Mouse (Mus musculus): ENCODE measurements around the gene Zfp174. TPM values are rescaled to one million over a fixed set of nuclear protein-coding genes. Genes with fewer than 3 reads are reported as not detected.
A peak's percentile ranks its signal among the peaks of the same experiment; 100 is the strongest.

Gene Zfp174
- polyA plus RNA-seq, 1 experiment from 2014 or later: 2.1 TPM

DNA sequence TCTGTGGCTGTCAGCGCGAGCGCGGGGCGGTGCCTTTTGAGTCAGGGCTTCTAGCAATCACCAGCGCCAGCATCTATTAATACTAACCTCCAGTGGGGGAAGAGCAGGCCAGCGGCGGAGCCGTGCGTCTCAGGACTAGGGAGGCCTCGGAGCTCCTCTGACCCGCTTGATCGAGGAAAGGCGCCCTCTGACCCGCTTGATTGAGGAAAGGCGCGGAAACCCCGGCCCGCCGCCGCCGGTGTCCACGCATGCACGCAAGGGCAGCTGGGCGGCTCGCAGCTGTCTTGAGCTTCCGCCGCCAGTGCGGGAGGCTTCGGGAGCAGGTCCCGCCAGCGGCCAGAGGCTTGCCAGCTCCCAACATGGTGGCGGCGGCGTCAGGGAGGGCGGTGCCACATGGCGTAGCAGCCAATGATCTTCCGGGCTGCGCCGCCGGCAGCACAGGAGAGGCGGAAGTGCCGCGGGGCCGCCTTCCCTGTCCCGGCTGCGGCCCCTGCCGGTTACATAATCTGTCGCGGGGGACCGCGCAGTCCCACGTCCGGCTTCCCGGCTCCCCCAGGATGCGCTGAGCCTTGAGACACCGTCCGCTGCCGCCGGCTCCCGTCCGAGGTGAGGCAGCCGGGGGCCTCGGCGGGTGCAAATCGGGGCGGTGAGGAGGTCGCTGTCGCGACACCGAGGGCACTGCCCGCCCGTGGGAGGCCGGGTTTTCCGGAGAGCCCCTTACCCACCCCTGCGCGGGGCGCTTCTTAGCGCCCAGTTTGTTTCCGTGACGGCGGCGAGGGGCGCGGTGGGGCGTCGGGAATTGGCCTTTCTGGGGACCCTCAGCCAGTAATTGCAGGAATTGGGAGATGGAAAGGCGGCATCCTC, 37.4 kb downstream of the Zfp174 start, which contains the start of the genes Zfp597 and Gm20695:
Zfp597 (minus strand) TSS at position 361 of the 864 bp plus-strand sequence.
Gm20695 (plus strand) TSS at position 448 of the 864 bp plus-strand sequence.
- Histone ChIP-seq H3K4me1 (peaks cover 12% of the 10 kb centered on the region), H3K4me3 (replicated peaks) (peak within 1 kb of the TSS; percentile 96), H3K4me2 (replicated peaks) (peak within 1 kb of the TSS; percentile 71), H3K9me3 (replicated peaks) (no peaks in the 10 kb centered on the region), H3K9ac (peak within 1 kb of the TSS; percentile 92), H3K27ac (replicated peaks) (peak within 1 kb of the TSS; percentile 96), H3K27me3 (no peaks in the 10 kb centered on the region), H3K36me3 (0 out of 2 replicates have a peak, but pooled peaks cover 7% of the 10 kb centered on the region)
- peak; percentile 99 for ATAC-seq (ENCODE audit: insufficient number of reproducible peaks, low FRiP score, low TSS enrichment, low read depth)
- under 1% methylated on average over 88 of the region's 88 CpGs for WGBS

DNA sequence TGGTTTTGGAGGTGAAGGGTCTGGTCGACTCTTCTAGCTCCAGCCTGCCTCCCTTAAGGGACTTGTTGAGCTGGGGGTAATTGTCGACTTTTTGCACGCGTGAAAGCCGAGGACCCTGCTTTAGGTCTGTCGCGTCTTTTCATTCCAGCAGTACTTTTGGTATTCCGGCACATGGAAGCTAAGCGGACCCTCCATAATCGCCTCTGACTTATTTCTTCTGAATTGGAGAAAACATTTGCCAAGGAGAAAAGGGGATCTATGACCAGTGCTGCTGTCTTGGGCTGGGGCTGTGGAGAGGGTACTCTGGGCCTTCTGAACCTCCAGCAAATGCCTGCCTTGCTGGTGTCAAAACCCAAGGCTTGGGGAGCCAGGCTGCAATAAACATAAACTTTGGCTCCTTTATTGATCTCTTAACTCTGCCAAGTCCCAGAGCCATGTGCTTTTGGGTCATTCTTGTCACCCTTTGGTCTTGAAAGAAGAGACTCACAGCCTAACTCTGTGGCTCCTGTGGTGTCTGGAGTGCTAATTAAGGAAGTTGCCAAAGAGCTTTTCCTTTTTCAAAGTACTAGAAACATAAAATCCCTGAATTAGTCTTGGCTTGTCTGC, 38.1 kb downstream of the Zfp174 start:
- H3K4me2 ChIP-seq (replicated peaks): peak overlapping the region; percentile 71
- under 1% methylated on average over 10 of the region's 10 CpGs for WGBS
- peak overlapping the region; percentile 96 for H3K27ac ChIP-seq (replicated peaks)
- no peak for ATAC-seq (ENCODE audit: insufficient number of reproducible peaks, low FRiP score, low TSS enrichment, low read depth)
- H3K9ac ChIP-seq: peak overlapping the region; percentile 92
- H3K36me3 ChIP-seq: 0 out of 2 replicates have a peak, but pooled peaks cover 7% of the 10 kb centered on the region
- peaks cover 12% of the 10 kb centered on the region for H3K4me1 ChIP-seq
- peak overlapping the region; percentile 96 for H3K4me3 ChIP-seq (replicated peaks)
- no peaks in the 10 kb centered on the region for H3K9me3 ChIP-seq (replicated peaks)
- H3K27me3 ChIP-seq: no peaks in the 10 kb centered on the region

DNA sequence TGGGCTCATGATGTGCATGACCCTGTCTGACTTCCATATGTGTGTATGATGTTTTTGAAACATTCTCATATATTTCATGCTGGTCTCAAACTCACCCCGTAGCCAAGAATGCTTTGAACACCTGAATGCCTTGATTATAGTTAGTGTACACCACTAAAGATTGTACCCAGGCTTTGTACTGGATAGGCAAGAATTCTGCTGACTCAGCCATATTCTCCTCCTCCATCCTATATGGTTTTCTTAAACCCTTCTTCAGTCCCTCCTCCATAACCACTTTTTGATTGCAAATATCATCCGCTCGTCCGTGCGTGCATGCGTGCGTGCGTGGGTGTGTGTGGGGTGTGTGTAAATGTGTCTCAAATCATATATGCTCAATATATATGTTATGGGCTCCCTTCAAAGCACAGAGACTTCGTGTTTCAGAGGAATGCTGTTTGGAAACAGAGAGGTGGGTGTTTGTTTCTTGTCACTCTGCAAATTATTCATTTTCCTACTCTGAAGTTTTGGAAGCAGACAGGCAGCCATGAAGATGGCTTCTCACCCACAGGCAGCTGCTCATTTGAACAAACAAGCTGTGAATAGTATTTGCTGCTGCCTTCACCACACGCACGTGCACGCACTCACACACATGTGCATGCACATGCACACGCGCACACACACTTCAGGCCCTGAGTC, 44.7 kb downstream of the Zfp174 start:
- no peak overlapping the region for H3K27ac ChIP-seq (replicated peaks)
- no peak for ATAC-seq (ENCODE audit: insufficient number of reproducible peaks, low FRiP score, low TSS enrichment, low read depth)

DNA sequence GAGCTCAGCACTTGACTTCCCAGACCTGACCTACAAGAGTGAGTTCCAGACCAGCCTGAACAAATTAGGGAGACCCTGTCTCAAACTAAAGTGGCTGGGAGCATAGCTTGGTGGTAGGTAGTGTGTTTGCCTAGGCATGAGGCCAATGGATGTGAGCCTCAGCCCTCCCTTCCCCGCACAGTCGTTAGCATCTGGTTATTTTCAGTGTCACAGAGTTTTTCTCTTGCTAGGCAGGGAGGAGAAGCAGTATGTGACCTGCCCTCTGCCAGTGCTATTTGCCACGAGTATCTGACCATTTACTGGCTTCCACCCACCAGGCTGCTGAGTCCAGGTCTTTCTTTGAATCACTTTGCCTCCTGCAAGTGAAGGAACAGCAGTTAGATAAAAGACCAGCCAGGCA, 46.7 kb downstream of the Zfp174 start:
- Histone ChIP-seq H3K9me3 (replicated peaks) (no peaks in the 10 kb centered on the region), H3K36me3 (peaks cover 24% of the 10 kb centered on the region), H3K4me2 (replicated peaks) (no peak overlapping the region), H3K4me3 (replicated peaks) (no peak overlapping the region), H3K4me1 (no peaks in the 10 kb centered on the region), H3K27me3 (no peaks in the 10 kb centered on the region), H3K9ac (no peak overlapping the region), H3K27ac (replicated peaks) (no peak overlapping the region)
- WGBS: 52% methylated on average over 3 of the region's 3 CpGs
- no peak for ATAC-seq (ENCODE audit: insufficient number of reproducible peaks, low FRiP score, low TSS enrichment, low read depth)

More for the DNA sequence above, 44.7 kb downstream of the Zfp174 start:
- H3K36me3 ChIP-seq: 0 out of 2 replicates have a peak, but pooled peaks cover 7% of the 10 kb centered on the region
- no peak overlapping the region for H3K9ac ChIP-seq
- no peaks in the 10 kb centered on the region for H3K27me3 ChIP-seq
- 92% methylated on average over 14 of the region's 14 CpGs for WGBS
- H3K9me3 ChIP-seq (replicated peaks): no peaks in the 10 kb centered on the region
- no peaks in the 10 kb centered on the region for H3K4me1 ChIP-seq
- H3K4me2 ChIP-seq (replicated peaks): no peak overlapping the region
- no peak overlapping the region for H3K4me3 ChIP-seq (replicated peaks)

DNA sequence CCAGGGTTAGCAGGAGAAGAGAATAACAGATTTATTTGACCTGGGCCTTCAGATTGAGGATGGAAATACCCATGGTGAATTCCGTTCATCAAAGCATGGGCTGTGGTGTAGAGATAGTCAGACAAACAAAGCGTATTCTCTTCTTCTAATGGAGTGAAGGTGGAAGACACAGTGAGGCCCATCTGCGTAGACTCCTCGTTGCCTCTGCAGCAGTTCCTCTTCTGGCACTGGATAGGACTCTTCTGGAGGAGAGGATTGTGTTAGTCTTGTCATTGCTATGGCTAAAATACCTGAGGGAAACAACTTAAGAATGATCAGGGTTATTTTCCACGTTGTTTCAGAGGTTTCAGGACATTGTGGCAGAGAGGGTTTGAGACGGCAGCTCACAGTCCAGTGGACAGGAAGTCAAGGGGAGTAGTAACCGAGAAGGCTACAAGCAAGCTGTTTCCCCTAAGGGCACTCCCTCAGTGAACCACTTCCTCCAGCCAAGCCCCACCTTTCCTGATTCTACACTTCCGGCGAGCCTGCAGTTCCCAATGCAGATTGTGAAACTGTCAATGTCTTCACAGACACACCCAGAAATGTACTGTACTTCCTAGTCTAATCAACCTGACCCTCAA, 48.2 kb downstream of the Zfp174 start:
- H3K4me3 ChIP-seq (replicated peaks): no peak overlapping the region
- 50% methylated on average over 9 of the region's 9 CpGs for WGBS
- peaks cover 40% of the 10 kb centered on the region for H3K36me3 ChIP-seq
- H3K9ac ChIP-seq: no peak overlapping the region
- H3K9me3 ChIP-seq (replicated peaks): no peaks in the 10 kb centered on the region
- 0 out of 2 replicates have a peak overlapping the region, but pooled peaks have one; percentile 55 for H3K27ac ChIP-seq (replicated peaks)
- no peaks in the 10 kb centered on the region for H3K4me1 ChIP-seq
- no peak for ATAC-seq (ENCODE audit: insufficient number of reproducible peaks, low FRiP score, low TSS enrichment, low read depth)
- no peak overlapping the region for H3K4me2 ChIP-seq (replicated peaks)
- no peaks in the 10 kb centered on the region for H3K27me3 ChIP-seq

DNA sequence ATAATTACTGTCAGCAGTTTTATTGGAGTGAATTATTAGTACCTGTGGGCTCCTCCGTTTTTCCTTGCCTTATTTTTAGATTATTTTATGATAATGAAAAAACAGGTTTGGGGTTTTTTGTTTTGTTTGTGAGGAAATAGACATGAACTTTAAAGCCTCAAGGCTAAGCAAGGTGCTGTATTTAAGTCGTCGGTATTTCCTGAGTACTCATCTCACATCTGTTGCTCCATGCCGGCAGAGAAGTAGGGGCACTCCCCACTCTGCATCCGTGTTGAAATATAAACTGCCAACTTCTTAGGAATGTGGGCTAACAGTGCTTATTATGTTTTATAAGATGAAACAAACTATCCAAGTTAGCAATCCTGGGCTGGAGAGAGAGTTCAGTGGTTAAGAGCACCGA, 49.0 kb downstream of the Zfp174 start:
- no peak for ATAC-seq (ENCODE audit: insufficient number of reproducible peaks, low FRiP score, low TSS enrichment, low read depth)
- no peaks in the 10 kb centered on the region for H3K27me3 ChIP-seq
- H3K4me3 ChIP-seq (replicated peaks): no peak overlapping the region
- no peak overlapping the region for H3K9ac ChIP-seq
- no peak overlapping the region for H3K4me2 ChIP-seq (replicated peaks)
- 76% methylated on average over 6 of the region's 6 CpGs for WGBS
- H3K9me3 ChIP-seq (replicated peaks): no peaks in the 10 kb centered on the region
- no peaks in the 10 kb centered on the region for H3K4me1 ChIP-seq
- no peak overlapping the region for H3K27ac ChIP-seq (replicated peaks)
- peaks cover 47% of the 10 kb centered on the region for H3K36me3 ChIP-seq

DNA sequence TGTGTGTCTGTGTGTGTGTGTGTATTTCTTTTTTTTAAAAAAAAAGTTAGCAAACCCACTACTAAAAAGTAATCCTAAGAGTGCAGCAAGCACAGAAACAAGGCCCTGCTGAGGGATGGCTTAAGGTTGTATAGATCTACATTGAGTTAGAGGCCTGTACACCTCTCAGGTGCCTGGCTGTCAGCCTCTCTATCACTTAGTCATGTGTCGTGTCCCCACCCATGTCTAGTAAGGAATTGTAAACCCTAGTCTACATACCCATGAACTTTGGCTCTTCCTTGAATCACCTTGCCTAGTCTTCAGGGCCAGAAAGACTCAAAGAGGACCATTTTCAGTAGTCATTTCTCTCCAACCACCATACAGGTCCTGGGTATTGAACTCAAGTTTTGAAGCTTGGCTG, 49.5 kb downstream of the Zfp174 start:
- no peaks in the 10 kb centered on the region for H3K9me3 ChIP-seq (replicated peaks)
- H3K36me3 ChIP-seq: peaks cover 52% of the 10 kb centered on the region
- no peak overlapping the region for H3K4me3 ChIP-seq (replicated peaks)
- no peak overlapping the region for H3K9ac ChIP-seq
- H3K4me2 ChIP-seq (replicated peaks): no peak overlapping the region
- no peak for ATAC-seq (ENCODE audit: insufficient number of reproducible peaks, low FRiP score, low TSS enrichment, low read depth)
- no peak overlapping the region for H3K27ac ChIP-seq (replicated peaks)
- 93% methylated on average over 1 of the region's 1 CpGs for WGBS
- no peaks in the 10 kb centered on the region for H3K27me3 ChIP-seq
- H3K4me1 ChIP-seq: no peaks in the 10 kb centered on the region

DNA sequence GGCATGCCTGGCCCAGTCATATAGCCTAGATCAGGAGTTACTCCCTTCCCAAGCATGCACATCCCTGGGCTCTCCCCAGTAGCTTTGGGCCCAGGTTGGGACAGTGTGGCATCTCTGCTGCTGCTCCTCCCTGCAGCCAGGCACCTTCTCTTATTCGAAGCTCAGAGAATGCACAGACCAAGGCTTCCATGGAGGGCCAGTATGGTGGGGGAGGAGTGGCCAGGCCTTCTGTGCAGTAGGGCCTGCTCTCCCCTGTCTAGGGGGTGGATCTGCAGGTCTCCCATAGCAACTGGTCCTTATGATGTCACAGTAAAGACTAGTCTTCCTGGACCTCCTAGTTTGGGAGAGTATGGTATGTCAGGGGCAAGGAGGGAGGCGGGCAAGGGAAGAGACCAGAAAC, 60.4 kb downstream of the Zfp174 start:
- WGBS: 67% methylated on average over 2 of the region's 2 CpGs
- no peaks in the 10 kb centered on the region for H3K9me3 ChIP-seq (replicated peaks)
- no peak overlapping the region for H3K27ac ChIP-seq (replicated peaks)
- H3K36me3 ChIP-seq: peaks cover 51% of the 10 kb centered on the region
- no peak overlapping the region for H3K9ac ChIP-seq
- H3K4me1 ChIP-seq: peaks cover 7% of the 10 kb centered on the region; the same call in 1 of the 2 replicates
- ATAC-seq (ENCODE audit: insufficient number of reproducible peaks, low FRiP score, low TSS enrichment, low read depth): no peak
- no peaks in the 10 kb centered on the region for H3K27me3 ChIP-seq
- H3K4me3 ChIP-seq (replicated peaks): no peak overlapping the region
- no peak overlapping the region for H3K4me2 ChIP-seq (replicated peaks)

Other genes starting within 250 kb of the Zfp174 start
- 0.08 and 0.17 TPM in 2 replicates for gene Mefv, start 129.2 kb upstream of the Zfp174 start, polyA plus RNA-seq (2015; fragmentation: Nextera tagmentation; extraction: Ambion mirVana)
- gene Zfp263, start 103.2 kb upstream of the Zfp174 start, polyA plus RNA-seq (2015; fragmentation: Nextera tagmentation; extraction: Ambion mirVana): 44.9 and 53.9 TPM in 2 replicates
- gene Olfr15, start 16.4 kb upstream of the Zfp174 start, polyA plus RNA-seq (2015; fragmentation: Nextera tagmentation; extraction: Ambion mirVana): 1.6 and 3.4 TPM in 2 replicates
- 56.8 and 59.6 TPM in 2 replicates for gene Naa60, start 25.1 kb downstream of the Zfp174 start, polyA plus RNA-seq (2015; fragmentation: Nextera tagmentation; extraction: Ambion mirVana)
- 5.7 and 7.2 TPM in 2 replicates for gene Zfp597, start 37.3 kb downstream of the Zfp174 start, polyA plus RNA-seq (2015; fragmentation: Nextera tagmentation; extraction: Ambion mirVana)
- gene Gm20695, start 37.4 kb downstream of the Zfp174 start, polyA plus RNA-seq (2015; fragmentation: Nextera tagmentation; extraction: Ambion mirVana): 1.3 and 1.9 TPM in 2 replicates
- gene 1700037C18Rik, start 61.4 kb downstream of the Zfp174 start, polyA plus RNA-seq (2015; fragmentation: Nextera tagmentation; extraction: Ambion mirVana): 10.9 and 13.2 TPM in 2 replicates
- 36.2 and 37.8 TPM in 2 replicates for gene Cluap1, start 61.5 kb downstream of the Zfp174 start, polyA plus RNA-seq (2015; fragmentation: Nextera tagmentation; extraction: Ambion mirVana)
- 0.87 and 0.97 TPM in 2 replicates for gene Nlrc3, start 129.4 kb downstream of the Zfp174 start, polyA plus RNA-seq (2015; fragmentation: Nextera tagmentation; extraction: Ambion mirVana)
- gene Slx4, start 156.5 kb downstream of the Zfp174 start, polyA plus RNA-seq (2015; fragmentation: Nextera tagmentation; extraction: Ambion mirVana): 16.0 and 16.6 TPM in 2 replicates
- 4.3 and 5.4 TPM in 2 replicates for gene Dnase1, start 189.7 kb downstream of the Zfp174 start, polyA plus RNA-seq (2015; fragmentation: Nextera tagmentation; extraction: Ambion mirVana)
- 78.1 and 88.9 TPM in 2 replicates for gene Trap1, start 230.6 kb downstream of the Zfp174 start, polyA plus RNA-seq (2015; fragmentation: Nextera tagmentation; extraction: Ambion mirVana)